Mouse (Mus musculus) brain, embryonic 14.5 days (tissue): ENCODE data around the gene Taok3.
A peak's percentile ranks its signal among the peaks of the same experiment; 100 is the strongest.

Source experiments
- CTCF ChIP-seq: fragments of 200-500 bp; IDR thresholded peaks from 2 replicates; pipeline ENCODE4 v1.5.1; 2012; ENCODE audit warnings: inconsistent platforms, mild to moderate bottlenecking, moderate library complexity, borderline replicate concordance; ENCODE audit not compliant: insufficient read depth, insufficient read length; ENCODE audit errors: extremely low read depth
- POLR2A ChIP-seq: fragments of 200-500 bp; IDR thresholded peaks from 2 replicates; pipeline ENCODE4 v1.6.1; 2012; ENCODE audit warnings: mild to moderate bottlenecking, inconsistent platforms, borderline replicate concordance; ENCODE audit not compliant: poor library complexity, insufficient read depth, insufficient read length, severe bottlenecking; ENCODE audit errors: extremely low read depth

GRCm38 (mm10) chr5:117099742-117100141 lies 20.2 kb upstream of the Taok3 start:
- TF ChIP-seq CTCF (peak; percentile 19; the same call in 1 of the 2 replicates), POLR2A (no peak)
